Mouse (Mus musculus) E14TG2a.4 (cell line): Measurements from ENCODE around the gene Fastk.
A peak's percentile ranks its signal among the peaks of the same experiment; 100 is the strongest.

Experiments used
- H3K27me3 ChIP-seq: 2 replicates; pipeline ENCODE4 v1.6.1; 2014; ENCODE audit warnings: low read length, control low read depth; ENCODE audit not compliant: insufficient read depth
- H3K36me3 ChIP-seq: 2 replicates; pipeline ENCODE4 v1.6.1; 2014; ENCODE audit warnings: low read length, control low read depth; ENCODE audit not compliant: insufficient read depth
- H3K4me1 ChIP-seq: replicated peaks from 2 replicates; pipeline ENCODE4 v1.6.1; 2014; ENCODE audit warnings: low read depth, low read length, control low read depth
- H3K4me3 ChIP-seq: replicated peaks from 2 replicates; pipeline ENCODE4 v1.5.1; 2014; ENCODE audit warnings: mild to moderate bottlenecking, low read length
- H3K9me3 ChIP-seq: 2 replicates; pipeline ENCODE4 v1.6.1; 2014; ENCODE audit warnings: low read length, control low read depth
- CTCF ChIP-seq: conservative IDR thresholded peaks from 2 replicates; pipeline ENCODE4 v1.5.1; 2014; ENCODE audit warnings: low read length
- NANOG ChIP-seq: IDR thresholded peaks from 2 replicates; pipeline ENCODE4 v1.6.1; 2014; ENCODE audit warnings: borderline replicate concordance, low read length, mixed read lengths
- POU5F1 ChIP-seq: IDR thresholded peaks from 2 replicates; pipeline ENCODE4 v1.6.1; 2014; ENCODE audit warnings: low read length, borderline replicate concordance

Fastk gene

DNA sequence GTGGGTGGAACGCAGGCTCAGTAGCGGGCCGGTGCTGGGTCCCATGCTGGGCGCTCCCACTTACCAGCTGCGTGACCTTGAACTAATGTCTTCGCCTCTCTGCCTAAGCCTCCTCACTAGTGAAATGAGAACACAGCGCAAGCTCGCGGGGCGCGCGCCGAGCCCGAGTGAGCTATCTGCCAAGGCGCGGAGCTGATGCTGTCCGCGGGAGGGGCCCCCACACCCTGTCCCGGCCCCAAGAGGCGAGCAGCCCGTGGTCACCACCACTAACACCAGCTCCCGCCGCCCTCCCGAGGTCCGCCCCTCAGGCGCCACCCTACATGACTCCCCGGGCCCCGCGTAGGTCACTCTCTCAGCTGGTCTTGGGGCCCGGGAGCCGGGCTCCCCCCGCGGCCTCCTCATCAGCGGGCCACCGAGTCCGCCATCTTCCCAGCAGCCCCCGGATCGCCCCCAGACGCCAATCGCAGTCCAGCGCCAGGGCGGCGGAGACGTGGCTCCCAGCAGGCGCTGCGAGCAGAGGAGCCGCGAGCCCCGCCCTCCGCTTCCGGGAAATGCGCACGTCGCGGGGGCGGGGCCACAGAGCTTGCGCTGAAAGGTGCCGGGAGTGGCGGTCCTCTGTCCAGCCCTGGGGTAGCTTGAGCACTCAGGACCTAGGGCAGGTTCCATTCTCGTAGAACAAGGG lies at the start of gene Fastk:
TSS of gene Fastk (minus strand) at position 542 of the 682 bp plus-strand sequence.
- peak within 1 kb of the TSS; percentile 98 for H3K4me3 ChIP-seq
- no peaks in the 10 kb centered on the region for H3K9me3 ChIP-seq
- peaks cover 11% of the 10 kb centered on the region for H3K27me3 ChIP-seq
- peaks cover 42% of the 10 kb centered on the region for H3K36me3 ChIP-seq
- peaks cover 73% of the 10 kb centered on the region for H3K4me1 ChIP-seq
- TF ChIP-seq POU5F1: no peak
- TF ChIP-seq CTCF: no peak
- TF ChIP-seq NANOG: no peak

GRCm38 (mm10) chr5:24492546-24493285 lies 47.6 kb upstream of the Fastk start:
- H3K36me3 ChIP-seq: peaks cover 87% of the 10 kb centered on the region
- TF ChIP-seq POU5F1 (no peak), CTCF (no peak), NANOG (no peak)

GRCm38 (mm10) chr5:24490413-24490920 lies 45.4 kb upstream of the Fastk start:
- H3K9me3 ChIP-seq: no peaks in the 10 kb centered on the region
- no peak overlapping the region for H3K4me3 ChIP-seq
- peaks cover 36% of the 10 kb centered on the region for H3K4me1 ChIP-seq
- H3K27me3 ChIP-seq: peaks cover 3% of the 10 kb centered on the region; the same call in 1 of the 2 replicates
- H3K36me3 ChIP-seq: peaks cover 89% of the 10 kb centered on the region
- TF ChIP-seq POU5F1: no peak
- TF ChIP-seq CTCF: no peak
- no peak for TF ChIP-seq NANOG

More at GRCm38 (mm10) chr5:24492546-24493285, 47.6 kb upstream of the Fastk start:
- H3K9me3 ChIP-seq: no peaks in the 10 kb centered on the region
- peaks cover 45% of the 10 kb centered on the region for H3K4me1 ChIP-seq
- H3K27me3 ChIP-seq: no peaks in the 10 kb centered on the region
- no peak overlapping the region for H3K4me3 ChIP-seq

DNA sequence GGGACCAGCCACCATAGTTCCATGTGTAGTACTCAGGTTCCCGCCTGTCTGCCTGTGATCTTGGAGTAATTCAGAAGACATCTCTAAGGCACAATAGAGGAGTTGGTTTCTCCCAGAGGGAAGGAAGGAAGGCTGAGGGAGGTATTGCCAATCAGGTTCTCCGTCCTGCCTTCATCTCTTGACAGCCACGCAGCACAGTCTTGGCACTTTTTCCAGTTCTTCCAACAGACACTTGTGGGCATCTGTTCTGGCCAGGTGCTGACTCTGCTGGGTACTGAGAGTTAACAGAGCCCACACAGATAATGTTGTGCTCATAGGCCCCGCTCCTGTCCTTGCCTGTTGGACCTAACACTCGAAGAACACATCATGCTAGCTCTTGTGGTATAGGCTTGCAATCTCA lies 41.7 kb upstream of the Fastk start:
- Histone ChIP-seq H3K27me3 (peaks cover 4% of the 10 kb centered on the region; the same call in 1 of the 2 replicates), H3K4me3 (no peak overlapping the region), H3K9me3 (no peaks in the 10 kb centered on the region), H3K36me3 (peaks cover 71% of the 10 kb centered on the region), H3K4me1 (peaks cover 59% of the 10 kb centered on the region)
- no peak for TF ChIP-seq POU5F1
- TF ChIP-seq CTCF: no peak
- TF ChIP-seq NANOG: no peak

DNA sequence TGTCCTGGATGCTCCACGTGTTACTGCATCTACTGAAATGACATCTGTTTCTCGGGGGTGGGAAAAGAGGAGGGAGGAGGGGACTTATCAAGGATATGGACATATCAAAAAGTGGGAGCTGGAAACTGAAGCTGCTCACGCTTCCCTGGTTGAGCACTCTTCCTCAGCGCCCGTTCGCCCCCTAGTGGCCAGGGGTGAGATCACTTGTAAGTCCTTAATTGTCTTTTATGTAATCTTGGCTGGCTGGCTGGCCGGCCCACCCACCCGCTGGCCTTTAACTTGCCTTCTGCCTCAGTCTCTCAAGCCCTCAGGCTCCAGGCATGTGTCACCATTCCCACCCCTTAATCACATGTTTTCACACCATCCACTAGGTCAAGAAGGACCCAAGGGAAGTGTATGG lies 41.0 kb upstream of the Fastk start:
- peaks cover 66% of the 10 kb centered on the region for H3K4me1 ChIP-seq
- peaks cover 69% of the 10 kb centered on the region for H3K36me3 ChIP-seq
- H3K9me3 ChIP-seq: no peaks in the 10 kb centered on the region
- peaks cover 4% of the 10 kb centered on the region; the same call in 1 of the 2 replicates for H3K27me3 ChIP-seq
- TF ChIP-seq NANOG (no peak), CTCF (peak; percentile 74)
- no peak overlapping the region for H3K4me3 ChIP-seq

- Histone ChIP-seq H3K36me3 (peaks cover 69% of the 10 kb centered on the region), H3K4me1 (peaks cover 71% of the 10 kb centered on the region), H3K9me3 (no peaks in the 10 kb centered on the region), H3K27me3 (peaks cover 4% of the 10 kb centered on the region; the same call in 1 of the 2 replicates), H3K4me3 (peak overlapping the region; percentile 78)
- no peak for TF ChIP-seq CTCF
- peak; percentile 71 for TF ChIP-seq NANOG
Measured at GRCm38 (mm10) chr5:24484963-24485362, 39.9 kb upstream of the Fastk start.

GRCm38 (mm10) chr5:24483326-24483725 lies 38.2 kb upstream of the Fastk start:
- peaks cover 4% of the 10 kb centered on the region; the same call in 1 of the 2 replicates for H3K27me3 ChIP-seq
- peaks cover 68% of the 10 kb centered on the region for H3K36me3 ChIP-seq
- H3K4me1 ChIP-seq: peaks cover 81% of the 10 kb centered on the region
- no peaks in the 10 kb centered on the region for H3K9me3 ChIP-seq
- TF ChIP-seq POU5F1 (no peak), CTCF (peak; percentile 86)
- H3K4me3 ChIP-seq: peak overlapping the region; percentile 74

- H3K27me3 ChIP-seq: peaks cover 4% of the 10 kb centered on the region; the same call in 1 of the 2 replicates
- peaks cover 69% of the 10 kb centered on the region for H3K36me3 ChIP-seq
- TF ChIP-seq POU5F1 (no peak), NANOG (no peak), CTCF (no peak)
- peak overlapping the region; percentile 74 for H3K4me3 ChIP-seq
- no peaks in the 10 kb centered on the region for H3K9me3 ChIP-seq
- peaks cover 78% of the 10 kb centered on the region for H3K4me1 ChIP-seq
Measured at GRCm38 (mm10) chr5:24482247-24483079, 37.4 kb upstream of the Fastk start.
